Mouse (Mus musculus): ENCODE results near the gene Psme3.

- TF ChIP-seq CTCF (IDR thresholded peaks at IDR 0.05) (0 out of 2 replicates have a peak, but pooled peaks have one; percentile 15), EP300 (IDR thresholded peaks at IDR 0.05) (no peak)
These were observed 1.4 kb upstream of the Psme3 start for GRCm38 (mm10) chr11:101314567-101314966.

All from lung, postnatal 0 days (tissue).